Mouse (Mus musculus): ENCODE results near the gene Rab30.

DNA sequence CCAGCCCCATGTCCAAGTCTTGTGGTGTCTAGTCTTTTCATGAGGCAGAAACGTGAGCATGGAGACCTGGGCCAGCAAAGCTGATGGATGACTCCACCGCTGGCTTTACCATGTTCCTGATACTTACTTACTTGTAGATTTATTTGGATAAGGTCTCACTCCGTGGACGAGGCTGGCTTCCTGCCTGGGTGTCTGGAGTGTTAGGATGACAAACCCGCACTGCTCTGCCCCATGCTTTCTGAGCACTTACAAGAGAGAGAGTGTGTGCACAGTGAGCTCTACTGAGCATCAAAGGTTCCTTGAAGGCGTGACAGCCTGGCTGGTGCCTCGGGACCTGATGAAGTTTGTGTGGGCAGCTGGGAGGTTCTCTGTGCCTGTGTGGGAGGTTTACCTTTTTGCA lies 27.5 kb downstream of the Rab30 start:
- TF ChIP-seq CTCF (conservative IDR thresholded peaks at IDR 0.05; ENCODE audit: low read length) (no peak), POU5F1 (IDR thresholded peaks at IDR 0.05; ENCODE audit: borderline replicate concordance, low read length) (no peak), NANOG (IDR thresholded peaks at IDR 0.05; ENCODE audit: borderline replicate concordance, low read length) (no peak)

Measured in E14TG2a.4 (cell line).